26 mouse cellular contexts compared by ENCODE assay signal in genomic region chr13:41614539-41614938, GRCm38 (mm10).
"Had no signal": no experiment of that assay in that cellular context is flagged by ENCODE, and none has a peak within 500 bp of the region (broad histone marks: within the 10 kb centered on the region; RNA-seq: fewer than 3 reads in every experiment).

No protein-coding gene starts in this region.

- ATAC-seq: hindbrain, embryonic 16.5 days; intestine, embryonic 15.5 days; intestine, postnatal 0 days had no signal

- H3K27me3 ChIP-seq: heart, embryonic 12.5 days; hindbrain, embryonic 12.5 days; intestine, embryonic 15.5 days; limb, embryonic 12.5 days; liver, embryonic 13.5 days; liver, embryonic 15.5 days had no signal

- H3K27ac ChIP-seq: gastrocnemius, adult 2 months; heart, embryonic 10.5 days; hindbrain, embryonic 12.5 days; hindbrain, embryonic 14.5 days; intestine, embryonic 15.5 days; left cerebral cortex, adult 2 months; limb, embryonic 10.5 days; limb, embryonic 12.5 days; liver, embryonic 13.5 days; liver, embryonic 15.5 days had no signal

- DNase-seq: gastrocnemius, adult 2 months; gastrocnemius, postnatal 10 days; gastrocnemius, postnatal 25 days; heart, adult 18-20 months; heart, postnatal 10 days; heart, postnatal 4 days; kidney, adult 18-20 months; kidney, adult 8-10 months; kidney, postnatal 10 days; kidney, postnatal 25 days; kidney, postnatal 4 days; liver; liver, embryonic 13.5 days had no signal

- H3K4me3 ChIP-seq: gastrocnemius, adult 2 months; heart, embryonic 10.5 days; heart, embryonic 12.5 days; hindbrain, embryonic 10.5 days; hindbrain, embryonic 12.5 days; intestine, embryonic 15.5 days; left cerebral cortex, adult 2 months; limb, embryonic 10.5 days; limb, embryonic 12.5 days; liver, embryonic 13.5 days; liver, embryonic 15.5 days had no signal

- H3K9me3 ChIP-seq: heart, embryonic 10.5 days; heart, embryonic 12.5 days; hindbrain, embryonic 10.5 days; hindbrain, embryonic 12.5 days; intestine, embryonic 15.5 days; limb, embryonic 10.5 days; limb, embryonic 12.5 days; liver, embryonic 13.5 days; liver, embryonic 15.5 days had no signal

- H3K36me3 ChIP-seq: heart, embryonic 10.5 days; heart, embryonic 12.5 days; hindbrain, embryonic 10.5 days; hindbrain, embryonic 12.5 days; intestine, embryonic 15.5 days; limb, embryonic 10.5 days; limb, embryonic 12.5 days; liver, embryonic 13.5 days; liver, embryonic 15.5 days had no signal

- H3K4me2 ChIP-seq: heart, embryonic 12.5 days; hindbrain, embryonic 12.5 days; hindbrain, embryonic 14.5 days; intestine, embryonic 15.5 days; limb, embryonic 12.5 days; liver, embryonic 11.5 days; liver, embryonic 13.5 days; liver, embryonic 15.5 days had no signal

- H3K4me1 ChIP-seq: limb, embryonic 10.5 days; limb, embryonic 12.5 days had no signal

- H3K9ac ChIP-seq: heart, embryonic 12.5 days; hindbrain, embryonic 12.5 days; hindbrain, embryonic 14.5 days; intestine, embryonic 15.5 days; limb, embryonic 12.5 days; liver, embryonic 13.5 days; liver, embryonic 15.5 days had no signal
